In the genomic region with DNA sequence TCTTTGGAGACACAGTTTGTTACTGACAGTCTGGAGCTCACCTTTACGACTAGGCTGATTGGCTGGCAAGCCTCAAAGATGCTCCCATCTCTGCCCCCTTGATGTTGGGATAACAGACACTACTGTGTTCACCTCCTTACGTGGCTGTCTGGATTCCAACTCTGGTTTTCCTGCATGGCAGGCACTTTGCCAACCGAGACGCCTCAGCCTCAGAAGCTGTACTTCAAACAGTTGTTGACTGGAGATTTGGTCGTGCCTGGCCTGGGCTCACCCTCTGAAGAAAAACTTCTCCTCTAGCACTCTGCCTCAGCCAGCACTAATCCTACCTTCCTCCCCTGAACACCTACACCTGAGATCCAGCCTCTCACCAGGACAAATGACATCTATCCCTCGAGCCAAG, we compare ENCODE assay signal across 23 mouse cellular contexts. TPM values are rescaled to one million over a fixed set of nuclear protein-coding genes. Genes with fewer than 3 reads are reported as not detected.
"Had no signal": no experiment of that assay in that cellular context is flagged by ENCODE, and none has a peak within 500 bp of the region (broad histone marks: within the 10 kb centered on the region; RNA-seq: fewer than 3 reads in every experiment).

No protein-coding gene starts in this region.

- ATAC-seq: liver, postnatal 0 days; midbrain, embryonic 13.5 days; midbrain, embryonic 15.5 days had no signal

- H3K36me3 ChIP-seq: midbrain, embryonic 13.5 days; midbrain, embryonic 15.5 days; neural tube, embryonic 12.5 days; stomach, embryonic 15.5 days had no signal

- H3K9ac ChIP-seq: liver, postnatal 0 days; midbrain, embryonic 13.5 days; midbrain, embryonic 15.5 days; neural tube, embryonic 12.5 days; stomach, embryonic 15.5 days had no signal

- H3K4me1 ChIP-seq: midbrain, embryonic 13.5 days; midbrain, embryonic 15.5 days; neural tube, embryonic 12.5 days had no signal

- H3K4me3 ChIP-seq: megakaryocyte, embryonic 14.5 days; midbrain, embryonic 13.5 days; midbrain, embryonic 15.5 days; neural tube, embryonic 12.5 days; stomach, embryonic 15.5 days had no signal

- H3K4me2 ChIP-seq: midbrain, embryonic 11.5 days; midbrain, embryonic 13.5 days; midbrain, embryonic 15.5 days; neural tube, embryonic 12.5 days; stomach, embryonic 15.5 days had no signal

- H3K9me3 ChIP-seq: midbrain, embryonic 13.5 days; midbrain, embryonic 15.5 days; neural tube, embryonic 12.5 days; stomach, embryonic 15.5 days had no signal

- DNase-seq: liver, postnatal 0 days; lung, adult 2 months; lung, postnatal 10 days; lung, postnatal 36 days; right cerebral cortex, postnatal 25 days; thymus, adult 2 months; thymus, postnatal 25 days; thymus, postnatal 4 days had no signal

- H3K27ac ChIP-seq: macrophage; midbrain, embryonic 13.5 days; midbrain, embryonic 15.5 days; neural tube, embryonic 12.5 days; stomach, embryonic 15.5 days had no signal

- H3K27me3 ChIP-seq: midbrain, embryonic 15.5 days; neural tube, embryonic 12.5 days; stomach, embryonic 15.5 days had no signal

RNA-seq across cellular contexts. Expression of a gene that starts 15.9 kb away (rescaled TPM):
- total RNA-seq: megakaryocyte progenitor cell, adult 5-6 weeks; midbrain, postnatal 0 days; monocyte, adult 5-6 weeks; neutrophil, adult 5-6 weeks had no signal
- polyA plus RNA-seq: lung, embryonic 16.5 days; macrophage had no signal

RNA-seq across cellular contexts. Expression of a gene that starts 34.0 kb away (rescaled TPM):
- total RNA-seq: megakaryocyte progenitor cell, adult 5-6 weeks; monocyte, adult 5-6 weeks; neutrophil, adult 5-6 weeks had no signal
- polyA plus RNA-seq: liver, postnatal 0 days; lung, embryonic 16.5 days; macrophage; midbrain, postnatal 0 days; neural tube, embryonic 14.5 days; testis, adult 2 months; urinary bladder, adult 2 months had no signal

RNA-seq across cellular contexts. Expression of a gene that starts 54.5 kb away (rescaled TPM):
- total RNA-seq: megakaryocyte progenitor cell, adult 5-6 weeks; monocyte, adult 5-6 weeks; neutrophil, adult 5-6 weeks had no signal
- polyA plus RNA-seq: macrophage had no signal
